Mouse (Mus musculus) intestine, postnatal 0 days (tissue): ENCODE data around the gene Gm3127. TPM values are rescaled to one million over a fixed set of nuclear protein-coding genes. Genes with fewer than 3 reads are reported as not detected.
"Not testable (repeated sequence)": the region's sequence is repeated elsewhere in the genome, so short reads cannot be mapped to it uniquely, and the experiment has no call there.

Experiments used
- ATAC-seq: fragments of 200-750 bp; cut with Nextera tagmentation; 2 replicates; pipeline ENCODE4 v1.8.0; 2017; ENCODE audit warnings: mild to moderate bottlenecking, moderate TSS enrichment, moderate library complexity
- H3K27ac ChIP-seq: fragments of 300-500 bp; sonication (generic); 2 replicates; pipeline ENCODE4 v1.5.1; 2014; ENCODE audit warnings: mild to moderate bottlenecking, low read depth, low read length, moderate library complexity
- H3K27me3 ChIP-seq: fragments of 300-500 bp; sonication (generic); replicated peaks from 2 replicates; pipeline ENCODE4 v1.6.1; 2014; ENCODE audit warnings: low read length, mixed read lengths; ENCODE audit not compliant: control insufficient read depth, insufficient read depth
- H3K36me3 ChIP-seq: fragments of 300-500 bp; sonication (generic); 2 replicates; pipeline ENCODE4 v1.6.1; 2014; ENCODE audit warnings: mild to moderate bottlenecking, moderate library complexity; ENCODE audit not compliant: control insufficient read depth, insufficient read depth
- H3K4me1 ChIP-seq: fragments of 300-500 bp; sonication (generic); replicated peaks from 2 replicates; pipeline ENCODE4 v1.6.1; 2014; ENCODE audit warnings: antibody characterized with exemption, low read length, mixed read lengths; ENCODE audit not compliant: control insufficient read depth, insufficient read depth
- H3K4me2 ChIP-seq: fragments of 300-500 bp; sonication (generic); replicated peaks from 2 replicates; pipeline ENCODE4 v1.6.1; 2014; ENCODE audit warnings: low read depth, mild to moderate bottlenecking, moderate library complexity
- H3K4me3 ChIP-seq: fragments of 300-500 bp; sonication (generic); 2 replicates; pipeline ENCODE4 v1.5.1; 2014; ENCODE audit warnings: low read depth, low read length
- H3K9ac ChIP-seq: fragments of 300-500 bp; sonication (generic); 2 replicates; pipeline ENCODE4 v1.6.1; 2014; ENCODE audit warnings: mild to moderate bottlenecking, low read depth, low read length
- H3K9me3 ChIP-seq: fragments of 300-500 bp; sonication (generic); 2 replicates; pipeline ENCODE4 v1.6.1; 2016; ENCODE audit warnings: mixed run types; ENCODE audit not compliant: control insufficient read depth
- CTCF ChIP-seq: sonication (generic); IDR thresholded peaks from 2 replicates; pipeline ENCODE4 v1.5.1; 2016; ENCODE audit warnings: low read depth, mild to moderate bottlenecking, control low read depth, antibody characterized with exemption, moderate library complexity
- WGBS: fragments of 180-500 bp; shearing (Covaris S2); extraction: QIAGEN DNeasy Blood & Tissue Kit; methylation state at CpG from one replicate; pipeline ENCODE4 v1.1.7; 2014; 5-methylcytosine and 5-hydroxymethylcytosine counted together
- polyA plus RNA-seq: library from polyadenylated mRNA; unstranded; fragments of >200 nt; fragmentation: Nextera tagmentation; extraction: Ambion mirVana; gene quantifications from 2 replicates; pipeline ENCODE4 v1.2.1, GENCODE M21; 2015

The Gm3127 gene
- not detected in 2 replicates for polyA plus RNA-seq

DNA sequence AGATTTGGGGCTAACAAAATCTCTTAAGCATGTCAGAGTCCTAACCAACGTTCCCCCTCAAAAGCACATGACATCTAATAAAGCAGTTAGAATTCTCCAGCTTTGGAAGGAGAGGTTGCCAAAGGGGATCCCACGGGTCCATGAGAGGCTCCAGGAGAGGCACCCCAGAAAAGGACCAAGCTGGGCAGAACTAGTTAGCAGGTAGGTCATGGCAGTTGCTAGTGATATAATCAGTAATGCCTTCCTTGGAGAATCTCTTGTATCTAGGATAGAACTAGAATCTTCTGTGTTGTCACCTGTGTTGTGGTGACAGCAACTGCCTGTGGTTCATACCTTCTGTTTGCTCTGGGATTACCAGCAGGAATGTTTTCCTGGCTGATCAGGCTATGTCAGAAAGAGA, at the start of gene Gm3127:
Gm3127 (plus strand) TSS at position 301 of the 400 bp plus-strand sequence.
- H3K4me1 ChIP-seq, H3K36me3 ChIP-seq, ATAC-seq, H3K4me3 ChIP-seq, H3K27me3 ChIP-seq, H3K9ac ChIP-seq, H3K27ac ChIP-seq, H3K9me3 ChIP-seq, H3K4me2 ChIP-seq: not testable (repeated sequence)
- WGBS: no CpG with 5 or more reads among the region's 2 CpGs

DNA sequence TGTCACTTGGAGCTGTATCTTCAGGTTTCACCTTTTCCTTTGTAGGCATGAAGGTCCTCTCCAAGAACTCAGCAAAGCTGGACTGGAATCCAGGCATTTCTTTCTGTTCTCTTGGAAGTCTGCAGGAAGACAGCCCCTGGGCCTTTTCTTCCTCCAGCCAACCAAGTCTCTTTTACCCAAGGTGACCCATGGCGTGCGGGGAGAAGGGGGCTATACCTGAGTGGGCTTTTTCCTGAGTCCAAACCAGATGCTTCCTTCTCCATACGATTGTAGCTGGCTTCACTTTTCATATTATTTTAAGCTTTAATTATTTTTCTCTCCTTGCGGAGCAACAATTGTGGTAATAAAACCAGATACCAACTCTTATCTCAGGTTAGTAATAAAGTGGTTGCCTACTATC, 23.2 kb upstream of the Gm3127 start:
- H3K4me3 ChIP-seq: not testable (repeated sequence)

DNA sequence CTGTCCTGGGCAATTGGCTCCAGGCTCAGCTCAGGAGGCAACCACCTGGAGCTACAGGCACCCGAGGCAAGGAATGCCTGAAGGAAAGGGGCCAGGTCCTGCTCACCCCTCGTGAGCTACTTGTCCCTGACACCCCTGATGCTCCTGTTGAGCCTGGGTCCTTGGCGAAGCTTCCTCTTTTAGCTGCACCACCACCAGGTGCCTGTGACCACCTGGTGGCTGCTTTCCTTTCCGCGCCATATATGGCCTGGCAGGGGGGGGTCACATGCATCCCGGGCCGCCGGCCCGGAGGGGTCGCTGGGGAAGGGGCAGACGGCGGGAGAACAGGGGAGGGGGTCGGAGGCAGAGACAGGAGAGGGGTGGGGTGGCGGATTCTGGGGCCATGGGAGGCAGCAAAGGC, 17.2 kb downstream of the Gm3127 start:
- not testable (repeated sequence) for H3K27me3 ChIP-seq, H3K9ac ChIP-seq, H3K4me1 ChIP-seq, H3K27ac ChIP-seq, H3K36me3 ChIP-seq, H3K9me3 ChIP-seq, H3K4me3 ChIP-seq, ATAC-seq
- H3K4me2 ChIP-seq: peak overlapping the region; percentile 50
- WGBS: 5% methylated on average over 11 of the region's 14 CpGs

More for the DNA sequence above, 23.2 kb upstream of the Gm3127 start:
- not testable (repeated sequence) for ATAC-seq, H3K4me2 ChIP-seq, H3K9ac ChIP-seq, H3K27ac ChIP-seq, H3K36me3 ChIP-seq, H3K4me1 ChIP-seq, H3K9me3 ChIP-seq, H3K27me3 ChIP-seq
- WGBS: 72% methylated on average over 4 of the region's 4 CpGs

DNA sequence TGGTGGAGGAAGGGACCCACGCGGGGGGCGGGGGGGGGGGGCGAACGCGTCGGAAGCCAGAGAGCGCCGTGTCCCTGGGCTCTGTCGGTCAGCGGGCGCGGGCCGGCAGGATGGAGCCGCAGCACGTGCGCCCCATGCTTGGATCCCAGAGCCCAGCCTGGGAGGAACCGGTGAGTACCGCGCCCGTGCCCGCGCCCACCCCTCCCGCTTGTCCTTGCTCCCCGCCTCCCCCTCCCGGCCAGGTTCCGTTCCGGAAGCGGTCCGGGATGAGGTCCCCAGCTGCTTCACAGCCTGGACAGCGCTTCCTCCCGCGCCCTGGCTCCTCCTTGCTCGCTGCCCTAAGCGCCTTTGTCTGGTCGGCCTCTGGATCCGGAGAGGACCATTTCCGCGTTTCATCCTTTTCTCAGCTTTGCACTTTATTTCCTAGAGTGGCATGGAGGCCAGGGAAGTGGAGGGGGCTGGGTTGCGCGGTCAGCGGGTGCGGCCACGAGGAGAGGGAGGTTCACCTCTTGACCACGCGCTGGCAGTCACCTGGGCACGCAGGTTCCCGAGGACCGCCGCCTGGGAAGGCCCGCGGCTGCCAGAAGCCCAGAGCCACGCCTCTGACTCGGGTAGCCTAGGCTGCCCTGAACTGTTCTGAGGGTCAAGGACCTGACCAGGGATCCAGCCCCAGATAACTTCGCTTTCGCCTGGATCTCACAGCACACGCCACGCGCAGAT, 17.8 kb downstream of the Gm3127 start, which contains the start of gene Gm2974:
Gm2974 (plus strand) TSS at position 86 of the 720 bp plus-strand sequence.
- not testable (repeated sequence) for H3K27me3 ChIP-seq, H3K36me3 ChIP-seq, H3K9me3 ChIP-seq, H3K4me1 ChIP-seq, H3K4me3 ChIP-seq, H3K9ac ChIP-seq, H3K27ac ChIP-seq, ATAC-seq
- 17% methylated on average over 32 of the region's 59 CpGs for WGBS
- H3K4me2 ChIP-seq: peak within 1 kb of the TSS; percentile 50

DNA sequence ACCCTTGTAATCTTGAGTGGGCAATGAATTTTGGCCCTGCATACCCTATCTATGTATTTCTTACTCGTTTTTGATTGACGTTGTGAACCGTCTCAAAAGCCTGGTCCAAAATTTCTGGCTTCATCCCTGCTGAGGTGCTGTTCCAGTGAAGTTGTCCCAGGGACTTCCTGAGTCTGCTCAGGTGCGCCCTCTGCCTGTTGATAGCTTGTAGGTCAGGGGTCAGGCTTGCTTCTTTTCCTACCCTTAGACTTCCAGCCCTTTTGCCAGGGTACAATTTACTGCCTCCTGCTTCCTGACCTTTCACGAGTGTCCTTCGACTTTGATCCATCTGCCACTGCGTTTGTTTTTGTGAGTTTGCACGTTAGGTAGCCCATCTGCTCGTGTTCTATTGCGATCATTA, 18.5 kb downstream of the Gm3127 start:
- not testable (repeated sequence) for ATAC-seq, H3K4me1 ChIP-seq, H3K4me3 ChIP-seq, H3K9me3 ChIP-seq, H3K27me3 ChIP-seq, H3K9ac ChIP-seq, H3K4me2 ChIP-seq, H3K36me3 ChIP-seq, H3K27ac ChIP-seq
- 39% methylated on average over 4 of the region's 10 CpGs for whole genome bisulfite sequencing
- TF ChIP-seq CTCF: peak; percentile 25; the same call in 1 of the 2 replicates

Other genes starting within 250 kb of the Gm3127 start
- gene Gm3029, start 233.3 kb upstream of the Gm3127 start, polyA plus RNA-seq: not detected in 2 replicates
- gene Gm3095, start 201.5 kb upstream of the Gm3127 start, polyA plus RNA-seq: not detected in 2 replicates
- gene Gm3099, start 166.6 kb upstream of the Gm3127 start, polyA plus RNA-seq: not detected in 2 replicates
- gene Gm5796, start 141.1 kb upstream of the Gm3127 start, polyA plus RNA-seq: 0.12 TPM in 1 of 2 replicates, not detected in the other
- gene Gm3115, start 80.9 kb upstream of the Gm3127 start, polyA plus RNA-seq: not detected in 2 replicates
- gene Gm8108, start 54.5 kb upstream of the Gm3127 start, polyA plus RNA-seq: 0.26 and 0.31 TPM in 2 replicates
- 0.21 TPM in 1 of 2 replicates, not detected in the other for gene Gm2974, start 17.5 kb downstream of the Gm3127 start, polyA plus RNA-seq
- gene Gm3138, start 84.6 kb downstream of the Gm3127 start, polyA plus RNA-seq: not detected in 2 replicates
- not detected in 2 replicates for gene Gm3149, start 152.3 kb downstream of the Gm3127 start, polyA plus RNA-seq
- not detected in 2 replicates for gene 2610042L04Rik, start 169.7 kb downstream of the Gm3127 start, polyA plus RNA-seq
- not detected in 2 replicates for gene Gm3159, start 232.5 kb downstream of the Gm3127 start, polyA plus RNA-seq